Mouse (Mus musculus): ENCODE data around the gene Magi3.

GRCm38 (mm10) chr3:104260221-104260620 lies 40.0 kb upstream of the Magi3 start:
- TF ChIP-seq POLR2A (IDR thresholded peaks at IDR 0.05; ENCODE audit: extremely low read depth, insufficient read depth, low read length), result no peak
- no peak for TF ChIP-seq CTCF (IDR thresholded peaks at IDR 0.05; ENCODE audit: low read depth, low read length)

Measured in liver, adult 2 months (tissue).